Comparison of ENCODE assay signal across 11 mouse cellular contexts in the genomic region with DNA sequence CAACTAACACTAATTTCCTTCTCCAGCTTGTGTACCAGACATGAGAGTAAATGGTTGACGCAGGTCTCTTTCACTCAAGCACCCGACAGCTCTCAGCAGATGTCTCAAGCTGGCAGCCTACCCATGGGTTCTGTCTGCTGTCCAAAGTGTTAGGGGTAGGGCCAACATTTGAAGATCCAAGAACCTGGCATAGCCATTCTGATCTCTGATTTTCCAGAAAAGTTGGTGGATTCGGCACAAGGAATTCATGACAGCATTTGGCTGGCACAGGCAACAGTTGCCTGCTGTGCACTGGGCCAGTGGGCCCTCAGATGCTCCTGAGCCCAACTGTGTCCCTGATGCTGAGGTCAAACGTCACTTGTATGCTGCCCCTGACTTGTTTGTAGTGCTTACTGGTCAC.
DNase-seq lines count a peak whose midpoint lies in the region; ATAC-seq and TF ChIP-seq lines count a peak whose summit lies in the region.
"Had no signal": no experiment of that assay in that cellular context is flagged by ENCODE, and none has a peak within 500 bp of the region (broad histone marks: within the 10 kb centered on the region; RNA-seq: fewer than 3 reads in every experiment).

No protein-coding gene starts in this region.

- H3K9me3 ChIP-seq in embryonic facial prominence, embryonic 14.5 days (ENCODE audit: control insufficient read depth, low read length): no peaks in the 10 kb centered on the region
- no peaks in the 10 kb centered on the region for H3K9me3 ChIP-seq in embryonic facial prominence, embryonic 10.5 days
- no peaks in the 10 kb centered on the region for H3K9me3 ChIP-seq in embryonic facial prominence, embryonic 15.5 days (replicated peaks)
- H3K9me3 ChIP-seq: hindbrain, embryonic 15.5 days; liver, embryonic 15.5 days had no signal

- H3K27me3 ChIP-seq in embryonic facial prominence, embryonic 14.5 days (replicated peaks; ENCODE audit: control insufficient read depth, insufficient read depth, low read length): no peaks in the 10 kb centered on the region
- no peaks in the 10 kb centered on the region for H3K27me3 ChIP-seq in embryonic facial prominence, embryonic 10.5 days (replicated peaks; ENCODE audit: low read depth, poor library complexity, severe bottlenecking)
- no peaks in the 10 kb centered on the region for H3K27me3 ChIP-seq in embryonic facial prominence, embryonic 15.5 days
- no peaks in the 10 kb centered on the region for H3K27me3 ChIP-seq in thymus, adult 2 months (ENCODE audit: control insufficient read depth, insufficient read depth, low read length)
- H3K27me3 ChIP-seq: hindbrain, embryonic 15.5 days; liver, embryonic 15.5 days had no signal

- H3K27ac ChIP-seq in embryonic facial prominence, embryonic 14.5 days (replicated peaks; ENCODE audit: low read depth, low read length): 0 out of 2 replicates have a peak overlapping the region, but pooled peaks have one; percentile 3
- no peak overlapping the region for H3K27ac ChIP-seq in embryonic facial prominence, embryonic 10.5 days (replicated peaks)
- peak overlapping the region; percentile 76 for H3K27ac ChIP-seq in embryonic facial prominence, embryonic 15.5 days (replicated peaks)
- no peak overlapping the region for H3K27ac ChIP-seq in thymus, adult 2 months (ENCODE audit: control insufficient read depth, insufficient read depth, low read length)
- H3K27ac ChIP-seq: hindbrain, embryonic 15.5 days; liver, embryonic 15.5 days had no signal

- TF ChIP-seq CTCF in thymus, adult 2 months (IDR thresholded peaks at IDR 0.05; ENCODE audit: borderline replicate concordance, control insufficient read depth, extremely low read depth, insufficient read depth, low read length, poor library complexity): no peak

- H3K9ac ChIP-seq in embryonic facial prominence, embryonic 14.5 days (ENCODE audit: low read depth, low read length): no peak overlapping the region
- H3K9ac ChIP-seq in embryonic facial prominence, embryonic 15.5 days: no peak overlapping the region
- H3K9ac ChIP-seq: hindbrain, embryonic 15.5 days; liver, embryonic 15.5 days had no signal

- no peak overlapping the region for H3K4me2 ChIP-seq in embryonic facial prominence, embryonic 14.5 days (ENCODE audit: low read depth, low read length)
- H3K4me2 ChIP-seq in embryonic facial prominence, embryonic 15.5 days (replicated peaks): no peak overlapping the region; the same call in 1 of the 2 replicates
- H3K4me2 ChIP-seq: hindbrain, embryonic 15.5 days; liver, embryonic 15.5 days had no signal

- WGBS in embryonic facial prominence, embryonic 14.5 days: 76% methylated on average over 4 of the region's 4 CpGs
- WGBS in embryonic facial prominence, embryonic 10.5 days: 83% methylated on average over 4 of the region's 4 CpGs
- WGBS in embryonic facial prominence, embryonic 15.5 days: 62% methylated on average over 4 of the region's 4 CpGs
- 90% methylated on average over 4 of the region's 4 CpGs for WGBS in thymus, adult 2 months

- H3K4me1 ChIP-seq in embryonic facial prominence, embryonic 14.5 days (ENCODE audit: control insufficient read depth, insufficient read depth, low read length): peaks cover 20% of the 10 kb centered on the region; the same call in 1 of the 2 replicates
- H3K4me1 ChIP-seq in embryonic facial prominence, embryonic 10.5 days: no peaks in the 10 kb centered on the region
- H3K4me1 ChIP-seq in embryonic facial prominence, embryonic 15.5 days: peaks cover 17% of the 10 kb centered on the region
- no peaks in the 10 kb centered on the region for H3K4me1 ChIP-seq in thymus, adult 2 months (replicated peaks; ENCODE audit: control insufficient read depth, insufficient read depth, low read length)
- H3K4me1 ChIP-seq: hindbrain, embryonic 15.5 days; liver, embryonic 15.5 days had no signal

- H3K36me3 ChIP-seq in embryonic facial prominence, embryonic 14.5 days (ENCODE audit: control insufficient read depth, insufficient read depth, low read length): no peaks in the 10 kb centered on the region
- H3K36me3 ChIP-seq in embryonic facial prominence, embryonic 10.5 days (replicated peaks): no peaks in the 10 kb centered on the region
- H3K36me3 ChIP-seq in embryonic facial prominence, embryonic 15.5 days: no peaks in the 10 kb centered on the region
- no peaks in the 10 kb centered on the region for H3K36me3 ChIP-seq in thymus, adult 2 months (ENCODE audit: control insufficient read depth, insufficient read depth, low read length)
- H3K36me3 ChIP-seq: hindbrain, embryonic 15.5 days; liver, embryonic 15.5 days had no signal

- no peak for DNase-seq in embryonic facial prominence, embryonic 14.5 days (ENCODE audit: low spot score)
- DNase-seq in embryonic facial prominence, embryonic 10.5 days (ENCODE audit: low spot score): no peak
- DNase-seq in kidney, postnatal 10 days: peak; percentile 32
- no peak for DNase-seq in kidney, adult 8-10 months
- peak; percentile 35 for DNase-seq in lung, postnatal 36 days
- no peak for DNase-seq in thymus, adult 2 months

- no peak overlapping the region for H3K4me3 ChIP-seq in embryonic facial prominence, embryonic 14.5 days (ENCODE audit: low read depth, low read length)
- no peak overlapping the region for H3K4me3 ChIP-seq in embryonic facial prominence, embryonic 10.5 days
- no peak overlapping the region for H3K4me3 ChIP-seq in embryonic facial prominence, embryonic 15.5 days (replicated peaks)
- H3K4me3 ChIP-seq in thymus, adult 2 months (ENCODE audit: control insufficient read depth, insufficient read depth, low read length): no peak overlapping the region
- H3K4me3 ChIP-seq: hindbrain, embryonic 15.5 days; liver, embryonic 15.5 days had no signal

- TF ChIP-seq POLR2A in thymus, adult 2 months (IDR thresholded peaks at IDR 0.05; ENCODE audit: control insufficient read depth, extremely low read depth, insufficient read depth, low read length, poor library complexity): no peak

- ATAC-seq in embryonic facial prominence, embryonic 14.5 days (ENCODE audit: low read depth): no peak
- no peak for ATAC-seq in embryonic facial prominence, embryonic 15.5 days (ENCODE audit: insufficient number of reproducible peaks, low FRiP score, low TSS enrichment, low read depth)
- ATAC-seq in erythroblast, adult 5-6 weeks (replicated peaks; ENCODE audit: low FRiP score, poor library complexity, severe bottlenecking): no peak
- ATAC-seq: midbrain, embryonic 16.5 days had no signal

Comparison
In these comparisons a context has a peak if more than half of its experiments do, and no peak if none do; other contexts are left out.
1. DNase-seq: peak in kidney, postnatal 10 days (single experiment) and lung, postnatal 36 days (single experiment); none in embryonic facial prominence, embryonic 14.5 days (single experiment), embryonic facial prominence, embryonic 10.5 days (single experiment), kidney, adult 8-10 months (0 of 2) and thymus, adult 2 months (single experiment).
2. H3K27ac ChIP-seq: peak in embryonic facial prominence, embryonic 14.5 days (single experiment) and embryonic facial prominence, embryonic 15.5 days (single experiment); none in embryonic facial prominence, embryonic 10.5 days (single experiment) and thymus, adult 2 months (single experiment).